Mouse (Mus musculus): ENCODE measurements around the gene Chd8.

DNA sequence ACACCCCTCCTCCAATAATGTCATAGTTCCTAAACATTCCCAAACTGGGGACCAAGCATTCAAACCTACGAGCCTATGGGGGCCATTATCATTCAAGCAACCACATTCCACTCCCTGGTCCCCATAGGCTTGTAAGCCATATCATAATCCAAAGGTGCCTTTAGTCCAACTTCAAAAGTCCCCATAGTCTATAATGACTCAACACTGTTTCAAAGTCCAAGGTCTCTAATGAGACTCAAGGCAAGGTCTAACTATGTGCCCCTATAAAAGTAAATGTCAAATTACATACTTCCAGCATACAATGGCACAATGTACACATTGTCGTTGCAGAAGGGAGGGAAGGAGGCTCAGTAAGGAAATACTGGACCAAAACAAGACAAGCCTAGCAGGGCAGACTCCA is 102.6 kb downstream of the Chd8 start:
- no peak for TF ChIP-seq GATA1 (IDR thresholded peaks at IDR 0.05; ENCODE audit: borderline replicate concordance, low read length)
- no peak for TF ChIP-seq FLI1 (IDR thresholded peaks at IDR 0.05; ENCODE audit: low read length)
